17 mouse cellular contexts compared by ENCODE assay signal in genomic region chr3:27725752-27726151, GRCm38 (mm10). TPM values are rescaled to one million over a fixed set of nuclear protein-coding genes. Genes with fewer than 3 reads are reported as not detected.
DNase-seq lines count a peak whose midpoint lies in the region; ATAC-seq and TF ChIP-seq lines count a peak whose summit lies in the region.
"Had no signal": no experiment of that assay in that cellular context is flagged by ENCODE, and none has a peak within 500 bp of the region (broad histone marks: within the 10 kb centered on the region; RNA-seq: fewer than 3 reads in every experiment).

No protein-coding gene starts in this region.

- H3K9me3 ChIP-seq in heart, embryonic 12.5 days (replicated peaks): no peaks in the 10 kb centered on the region
- no peaks in the 10 kb centered on the region for H3K9me3 ChIP-seq in kidney, postnatal 0 days (replicated peaks; ENCODE audit: low read length)
- no peaks in the 10 kb centered on the region for H3K9me3 ChIP-seq in forebrain, embryonic 11.5 days (ENCODE audit: control insufficient read depth, low read length)
- H3K9me3 ChIP-seq: embryonic facial prominence, embryonic 15.5 days; forebrain, embryonic 12.5 days; hindbrain, embryonic 15.5 days; midbrain, embryonic 13.5 days had no signal

- 67% methylated on average over 6 of the region's 6 CpGs for WGBS in heart, embryonic 12.5 days
- 44% methylated on average over 6 of the region's 6 CpGs for WGBS in kidney, postnatal 0 days
- 91% methylated on average over 6 of the region's 6 CpGs for WGBS in forebrain, embryonic 11.5 days

- H3K27ac ChIP-seq in heart, embryonic 12.5 days (ENCODE audit: poor library complexity, severe bottlenecking): no peak overlapping the region
- H3K27ac ChIP-seq in kidney, postnatal 0 days: no peak overlapping the region
- no peak overlapping the region for H3K27ac ChIP-seq in forebrain, embryonic 11.5 days (ENCODE audit: low read depth, low read length)
- H3K27ac ChIP-seq: embryonic facial prominence, embryonic 15.5 days; forebrain, embryonic 12.5 days; hindbrain, embryonic 15.5 days; midbrain, embryonic 13.5 days; stomach, postnatal 0 days had no signal

- peaks cover 29% of the 10 kb centered on the region for H3K4me1 ChIP-seq in heart, embryonic 12.5 days (replicated peaks)
- no peaks in the 10 kb centered on the region for H3K4me1 ChIP-seq in kidney, postnatal 0 days (replicated peaks; ENCODE audit: insufficient read depth, low read length)
- no peaks in the 10 kb centered on the region for H3K4me1 ChIP-seq in forebrain, embryonic 11.5 days (replicated peaks; ENCODE audit: control insufficient read depth, insufficient read depth, low read length)
- H3K4me1 ChIP-seq: embryonic facial prominence, embryonic 15.5 days; hindbrain, embryonic 15.5 days; midbrain, embryonic 13.5 days had no signal

- H3K9ac ChIP-seq in heart, embryonic 12.5 days: no peak overlapping the region
- no peak overlapping the region for H3K9ac ChIP-seq in kidney, postnatal 0 days (ENCODE audit: low read depth, low read length)
- no peak overlapping the region for H3K9ac ChIP-seq in forebrain, embryonic 11.5 days (ENCODE audit: low read length)
- H3K9ac ChIP-seq: embryonic facial prominence, embryonic 15.5 days; forebrain, embryonic 12.5 days; hindbrain, embryonic 15.5 days; midbrain, embryonic 13.5 days had no signal

- H3K4me3 ChIP-seq in heart, embryonic 12.5 days: no peak overlapping the region
- H3K4me3 ChIP-seq in kidney, postnatal 0 days (replicated peaks; ENCODE audit: low read depth, low read length): no peak overlapping the region
- no peak overlapping the region for H3K4me3 ChIP-seq in forebrain, embryonic 11.5 days (ENCODE audit: low read depth, low read length)
- H3K4me3 ChIP-seq: embryonic facial prominence, embryonic 15.5 days; forebrain, embryonic 12.5 days; hindbrain, embryonic 15.5 days; midbrain, embryonic 13.5 days had no signal

- DNase-seq in heart, adult 18-20 months: peak; percentile 72 to 75
- DNase-seq in heart, adult 9 months (ENCODE audit: low spot score in 2 of 2): peak; percentile 51 to 63
- DNase-seq in heart, postnatal 36 days: peak; percentile 23 to 46
- no peak for DNase-seq in kidney, postnatal 0 days (ENCODE audit: low spot score)
- DNase-seq in adrenal gland, postnatal 4 days (ENCODE audit: low spot score in 2 of 2): no peak
- no peak for DNase-seq in left cerebral cortex, postnatal 25 days (ENCODE audit: low spot score in 2 of 2)
- no peak for DNase-seq in forebrain, embryonic 11.5 days (ENCODE audit: low spot score)
- DNase-seq: embryo, embryonic 11 days; thymus, postnatal 25 days had no signal

- no peak overlapping the region for H3K4me2 ChIP-seq in heart, embryonic 12.5 days
- no peak overlapping the region for H3K4me2 ChIP-seq in kidney, postnatal 0 days (ENCODE audit: low read length)
- no peak overlapping the region for H3K4me2 ChIP-seq in forebrain, embryonic 11.5 days (ENCODE audit: low read depth, low read length, severe bottlenecking)
- H3K4me2 ChIP-seq: embryonic facial prominence, embryonic 15.5 days; forebrain, embryonic 12.5 days; hindbrain, embryonic 15.5 days; midbrain, embryonic 13.5 days had no signal

- no peaks in the 10 kb centered on the region for H3K27me3 ChIP-seq in heart, embryonic 12.5 days (replicated peaks)
- H3K27me3 ChIP-seq in kidney, postnatal 0 days (ENCODE audit: insufficient read depth, low read length): no peaks in the 10 kb centered on the region
- no peaks in the 10 kb centered on the region for H3K27me3 ChIP-seq in forebrain, embryonic 11.5 days (ENCODE audit: control insufficient read depth, insufficient read depth, low read length)
- H3K27me3 ChIP-seq: embryonic facial prominence, embryonic 15.5 days; forebrain, embryonic 12.5 days; hindbrain, embryonic 15.5 days; midbrain, embryonic 13.5 days had no signal

- H3K36me3 ChIP-seq in heart, embryonic 12.5 days: no peaks in the 10 kb centered on the region
- no peaks in the 10 kb centered on the region for H3K36me3 ChIP-seq in kidney, postnatal 0 days (ENCODE audit: insufficient read depth, low read length)
- H3K36me3 ChIP-seq in forebrain, embryonic 11.5 days (ENCODE audit: control insufficient read depth, insufficient read depth, low read length): no peaks in the 10 kb centered on the region
- H3K36me3 ChIP-seq: embryonic facial prominence, embryonic 15.5 days; forebrain, embryonic 12.5 days; hindbrain, embryonic 15.5 days; midbrain, embryonic 13.5 days had no signal

- intact Hi-C loops in heart, postnatal 36 days (cut with DNase I): loop anchor here (5.0 kb wide), 1 partner anchor 137 kb away; no protein-coding TSS in a partner anchor
- intact Hi-C loops in left cerebral cortex, postnatal 25 days (cut with DNase I): no loop called here

- ATAC-seq in heart, embryonic 12.5 days (ENCODE audit: insufficient number of reproducible peaks, low FRiP score): no peak
- 0 out of 2 replicates have a peak, but pooled peaks have one; percentile 33 for ATAC-seq in kidney, postnatal 0 days (replicated peaks; ENCODE audit: low FRiP score, low read depth)
- no peak for ATAC-seq in forebrain, embryonic 11.5 days (replicated peaks; ENCODE audit: low FRiP score)
- ATAC-seq: intestine, embryonic 16.5 days; midbrain, embryonic 13.5 days had no signal

- no peak for TF ChIP-seq CTCF in kidney, postnatal 0 days (IDR thresholded peaks at IDR 0.05; ENCODE audit: low read depth)

RNA-seq across cellular contexts. Expression of gene Fndc3b, which starts 14.6 kb away (rescaled TPM):
- total RNA-seq in heart, adult 18-20 months (2021): 10 to 100 TPM; 49.0 to 50.5 TPM
- 36.8 and 43.6 TPM in 2 replicates for polyA plus RNA-seq in heart, embryonic 12.5 days (2016; fragmentation: Nextera tagmentation; extraction: Ambion mirVana)
- 10 to 100 TPM; 58.3 to 58.7 TPM for total RNA-seq in heart, postnatal 36 days (2021)
- 23.1 and 24.2 TPM in 2 replicates for polyA plus RNA-seq in kidney, postnatal 0 days (2015; fragmentation: Nextera tagmentation; extraction: Ambion mirVana)
- total RNA-seq in adrenal gland, postnatal 4 days (2021): 100 to 1,000 TPM; 110 TPM
- total RNA-seq in left cerebral cortex, postnatal 25 days (2021): 10 to 100 TPM; 26.5 to 30.0 TPM
- 11.3 and 11.9 TPM in 2 replicates for polyA plus RNA-seq in forebrain, embryonic 11.5 days (2014; fragmentation: Nextera tagmentation; extraction: Ambion mirVana)
- total RNA-seq: MEL had no signal

Comparison
In these comparisons a context has a peak if more than half of its experiments do, and no peak if none do; other contexts are left out.
1. DNase-seq: peak in heart, adult 18-20 months (2 of 2), heart, adult 9 months (2 of 2) and heart, postnatal 36 days (2 of 2); none in kidney, postnatal 0 days (single experiment), adrenal gland, postnatal 4 days (0 of 2), left cerebral cortex, postnatal 25 days (0 of 2) and forebrain, embryonic 11.5 days (single experiment).